Mouse (Mus musculus): ENCODE measurements around the gene Six5.

Six5 gene

DNA sequence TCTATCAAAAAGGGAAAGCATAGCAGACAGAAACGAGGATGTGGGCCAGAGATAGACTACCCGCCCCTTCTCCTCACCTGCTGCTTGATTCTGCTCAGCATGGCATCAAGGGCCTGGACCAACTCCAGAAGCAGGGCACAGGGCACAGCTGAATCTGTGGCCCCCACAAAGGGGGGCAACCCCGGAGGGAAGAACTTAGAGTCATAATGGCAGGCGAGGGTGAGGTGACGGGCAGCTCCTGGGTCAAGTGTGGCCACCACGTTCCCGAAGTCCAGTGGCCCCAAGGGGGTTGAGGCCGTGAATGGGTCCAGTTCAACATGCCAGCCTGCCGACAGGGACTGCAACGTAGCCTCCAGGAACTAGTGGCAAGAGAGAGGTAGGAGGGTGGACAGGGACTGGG is 52.4 kb downstream of the Six5 start:
- no peak for DNase-seq (ENCODE audit: low read depth in 1 of 2, low spot score in 2 of 2)

DNA sequence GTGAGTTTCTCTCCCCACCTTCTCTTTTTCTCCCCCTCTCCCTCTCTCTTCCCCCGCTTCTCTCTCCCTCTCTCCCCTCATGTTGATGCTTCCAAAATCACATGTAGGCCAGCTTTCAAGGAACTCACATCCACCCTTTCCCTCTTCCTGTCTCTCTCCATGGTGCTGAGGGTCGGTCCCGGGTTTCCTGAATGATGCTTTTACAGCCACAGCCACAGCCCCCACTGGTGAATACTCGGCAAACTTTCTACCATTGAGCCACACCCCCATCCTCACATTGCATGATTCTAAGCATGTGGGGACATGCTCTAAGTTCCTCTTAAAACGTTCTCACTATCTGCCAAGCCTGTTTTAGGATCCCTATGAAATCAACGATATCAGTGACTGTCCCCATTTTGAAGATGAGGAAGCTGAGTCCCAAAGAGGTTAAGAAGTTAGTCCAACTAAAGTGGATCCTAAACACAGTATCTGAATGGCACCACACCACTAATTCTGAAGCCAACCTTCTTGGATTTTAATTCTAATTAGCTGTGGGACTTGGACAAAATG is 53.2 kb downstream of the Six5 start:
- DNase-seq (ENCODE audit: low read depth in 1 of 2, low spot score in 2 of 2), result no peak

All from monocyte, adult 2 months (primary cell).